Mouse (Mus musculus): ENCODE measurements around the gene Sirpb1c.
"Not testable (repeated sequence)": the region's sequence is repeated elsewhere in the genome, so short reads cannot be mapped to it uniquely, and the experiment has no call there.

The Sirpb1c gene

DNA sequence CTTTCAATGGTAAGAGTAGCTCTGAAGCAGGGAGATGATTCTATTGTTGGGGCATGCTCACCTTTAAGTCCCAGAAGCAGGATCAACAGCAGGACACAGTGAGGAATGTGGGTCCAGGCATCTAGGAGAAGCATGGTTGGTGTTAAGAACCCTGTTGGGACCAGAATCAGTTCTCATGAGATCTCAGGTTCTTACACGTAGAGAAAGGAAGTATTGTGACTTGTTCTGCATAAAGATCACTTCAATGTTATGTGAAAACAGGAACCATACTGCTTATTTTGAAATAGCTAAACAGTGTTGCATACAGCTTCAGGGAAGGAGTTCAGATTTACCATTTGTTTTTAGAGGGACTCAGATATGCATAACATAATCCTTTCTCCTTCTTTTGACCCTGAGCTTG is at the start of gene Sirpb1c:
Sirpb1c (minus strand) TSS at position 249 of the 400 bp plus-strand sequence.
- not testable (repeated sequence) for DNase-seq (ENCODE audit: extremely low read depth, low read depth, low spot score)

- DNase-seq (ENCODE audit: extremely low read depth, low read depth, low spot score) = no peak
Measured at GRCm38 (mm10) chr3:15886380-15886779, 38.1 kb upstream of the Sirpb1c start.

- DNase-seq (ENCODE audit: extremely low read depth, low read depth, low spot score) = not testable (repeated sequence)
Measured at GRCm38 (mm10) chr3:15855773-15856172, 7.4 kb upstream of the Sirpb1c start.

- DNase-seq (ENCODE audit: extremely low read depth, low read depth, low spot score) = no peak
Measured at GRCm38 (mm10) chr3:15849922-15850321, 1.6 kb upstream of the Sirpb1c start.

GRCm38 (mm10) chr3:15847332-15848047 is 838 bp downstream of the Sirpb1c start:
- DNase-seq (ENCODE audit: extremely low read depth, low read depth, low spot score) = no peak

GRCm38 (mm10) chr3:15773642-15774041 is 74.7 kb downstream of the Sirpb1c start:
- not testable (repeated sequence) for DNase-seq (ENCODE audit: extremely low read depth, low read depth, low spot score)
